Mouse (Mus musculus): ENCODE data around the gene Rorc. TPM values are rescaled to one million over a fixed set of nuclear protein-coding genes. Genes with fewer than 3 reads are reported as not detected.

Gene Rorc
- total RNA-seq (2023) = 0.25 TPM in 1 of 4 replicates, not detected in the others

DNA sequence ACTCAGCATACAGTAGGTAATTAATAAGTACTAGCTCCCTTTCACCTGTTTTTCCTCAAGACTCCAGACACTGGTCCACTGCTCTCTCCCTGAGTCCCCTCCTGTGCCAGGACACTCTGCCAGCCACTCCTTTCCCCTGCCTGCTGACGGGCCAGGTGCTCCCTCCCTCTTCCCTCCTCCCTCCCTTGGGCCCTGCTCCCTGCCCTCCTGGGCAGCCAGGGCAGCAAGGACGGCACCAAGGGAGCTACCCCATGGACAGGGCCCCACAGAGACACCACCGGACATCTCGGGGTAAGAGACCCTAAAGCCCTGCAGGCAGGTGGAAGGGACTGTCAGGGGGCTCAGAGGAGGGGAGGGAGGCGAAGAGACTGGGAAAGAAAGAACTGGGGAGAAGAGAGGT, at the start of gene Rorc:
Gene Rorc, plus strand, starts transcription at position 154 of the 400 bp plus-strand sequence.

DNA sequence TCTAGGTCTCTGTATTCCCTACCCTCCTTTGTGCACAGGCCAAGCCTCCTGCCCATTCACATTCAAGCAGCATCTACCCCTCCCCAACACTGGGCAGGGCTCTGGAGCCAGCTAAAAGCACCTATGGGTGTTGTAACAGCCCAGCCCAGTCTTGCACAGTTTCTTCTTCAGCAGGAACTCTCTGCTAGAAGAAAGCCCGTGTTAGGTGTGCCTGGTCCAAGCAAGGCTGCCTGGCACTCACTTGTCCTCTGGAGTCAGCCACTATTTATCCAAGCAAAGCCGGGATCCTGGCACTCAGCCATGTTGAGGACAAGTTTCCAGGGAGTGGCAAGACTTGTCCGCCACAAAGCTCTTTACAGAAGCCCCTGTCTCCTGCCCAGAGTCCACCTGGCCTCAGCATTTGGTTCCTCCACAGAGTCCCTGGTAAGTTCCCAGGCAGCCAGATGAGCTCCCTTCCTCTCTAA, 30.6 kb upstream of the Rorc start, which contains the start of gene Them5:
Gene Them5, plus strand, starts transcription at position 141 of the 464 bp plus-strand sequence.

DNA sequence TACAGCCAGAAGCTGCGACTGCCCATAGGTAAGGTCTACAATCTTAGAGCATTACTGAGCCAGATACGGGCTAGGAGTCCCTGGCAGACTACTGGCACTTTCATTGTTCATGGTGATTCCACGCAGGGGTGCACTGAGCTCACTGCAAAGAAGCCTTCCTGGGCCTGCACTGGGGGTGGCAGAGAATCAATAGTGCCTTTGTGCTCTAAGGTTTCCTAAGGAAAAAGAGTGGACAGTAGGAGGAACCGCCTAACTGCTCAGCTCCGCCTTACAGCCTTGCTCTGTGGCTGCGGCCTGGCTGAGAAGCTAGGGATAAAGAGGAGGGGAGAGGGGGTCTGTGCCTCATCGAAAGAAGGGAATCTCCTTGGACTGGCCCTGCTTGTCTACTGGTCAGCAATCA, 10.5 kb upstream of the Rorc start, which contains the start of gene C2cd4d:
Gene C2cd4d, plus strand, starts transcription at position 301 of the 400 bp plus-strand sequence.

DNA sequence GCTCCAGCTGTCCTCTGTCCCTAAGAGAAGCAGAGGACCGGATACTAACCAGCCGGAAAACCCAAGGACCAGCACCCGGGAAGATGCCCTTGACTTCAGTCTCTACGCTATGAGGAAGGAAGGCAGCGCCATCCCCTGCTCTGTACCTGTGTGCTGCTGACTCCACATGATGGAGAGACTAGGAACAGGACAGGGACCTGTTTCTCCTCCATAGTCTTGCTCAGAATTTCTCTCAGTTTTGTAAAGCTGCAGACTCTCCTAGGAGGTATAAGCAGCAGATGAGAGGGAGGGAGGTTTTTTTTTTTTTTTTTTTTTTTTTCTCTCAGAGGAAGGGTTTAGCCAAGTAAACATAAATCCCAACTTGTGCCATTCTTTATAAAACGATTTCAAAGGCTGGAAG, 25.6 kb downstream of the Rorc start, which contains the start of gene Lingo4:
Gene Lingo4, plus strand, starts transcription at position 301 of the 400 bp plus-strand sequence.

DNA sequence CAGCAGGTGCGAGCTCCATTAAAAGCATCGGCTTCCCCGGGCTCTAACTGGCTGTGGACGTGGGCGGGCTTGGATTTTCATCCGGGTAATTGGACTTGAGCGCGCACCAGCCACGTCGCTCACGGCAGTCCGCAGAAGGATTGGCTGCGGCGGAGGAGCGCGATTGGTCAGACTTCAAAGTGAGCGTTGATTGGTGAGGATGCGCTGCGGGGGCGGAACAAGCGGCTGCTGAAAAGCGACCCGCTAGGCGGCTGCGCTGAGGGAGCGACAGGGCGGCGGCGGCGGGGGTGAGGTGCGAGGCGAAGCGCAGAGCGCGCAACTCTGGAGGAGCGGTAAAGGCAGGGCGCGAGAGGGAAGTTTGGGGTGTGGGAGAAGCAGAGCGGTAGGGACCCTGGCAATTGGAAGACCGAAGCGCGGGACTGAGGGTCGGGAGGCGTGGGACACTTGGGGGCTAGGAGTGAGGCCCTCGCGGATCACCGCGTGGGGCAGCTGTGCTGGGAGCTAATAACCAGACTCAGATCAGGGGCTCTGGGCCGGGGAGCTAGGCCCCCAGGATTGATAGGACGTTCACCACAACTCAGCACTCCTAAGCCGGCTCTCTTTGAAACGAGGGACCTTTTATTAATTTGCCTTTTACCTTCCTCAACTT, 40.6 kb downstream of the Rorc start, which contains the start of gene Tdrkh:
Gene Tdrkh, plus strand, starts transcription at position 243 of the 649 bp plus-strand sequence.

DNA sequence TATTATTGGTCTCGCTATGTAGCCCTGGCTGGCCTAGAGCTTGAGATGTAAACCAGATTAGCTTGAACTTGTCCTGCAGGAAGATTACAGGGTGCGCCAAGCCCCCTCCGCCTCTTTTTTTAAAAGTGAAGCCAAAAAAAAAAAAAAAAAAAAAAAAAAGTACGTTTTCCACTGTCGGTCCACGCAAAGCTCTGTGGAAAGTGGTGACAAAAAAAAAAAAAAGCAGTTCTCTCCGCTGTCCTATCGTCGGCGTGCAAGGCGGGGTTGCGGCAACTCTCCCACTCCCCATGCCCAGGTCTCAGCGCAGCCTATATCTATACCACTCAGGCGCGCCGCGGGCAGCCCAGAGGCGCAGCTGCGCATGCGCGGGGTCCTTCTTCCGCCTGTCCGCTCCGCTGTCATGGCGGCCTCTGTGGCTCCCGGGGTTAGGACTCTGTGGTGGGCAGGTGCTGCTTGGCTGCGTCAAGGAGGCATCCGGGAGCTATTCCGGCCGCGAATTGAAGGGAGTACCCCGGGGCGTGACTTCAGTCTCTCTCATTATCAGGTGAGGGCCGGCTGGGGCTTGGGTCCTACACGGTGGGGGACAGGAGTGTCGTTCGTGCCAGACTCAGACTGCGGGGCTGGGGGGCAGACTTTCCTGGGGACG, 70.5 kb downstream of the Rorc start, which contains the start of gene Mrpl9:
Gene Mrpl9, plus strand, starts transcription at position 368 of the 646 bp plus-strand sequence.

DNA sequence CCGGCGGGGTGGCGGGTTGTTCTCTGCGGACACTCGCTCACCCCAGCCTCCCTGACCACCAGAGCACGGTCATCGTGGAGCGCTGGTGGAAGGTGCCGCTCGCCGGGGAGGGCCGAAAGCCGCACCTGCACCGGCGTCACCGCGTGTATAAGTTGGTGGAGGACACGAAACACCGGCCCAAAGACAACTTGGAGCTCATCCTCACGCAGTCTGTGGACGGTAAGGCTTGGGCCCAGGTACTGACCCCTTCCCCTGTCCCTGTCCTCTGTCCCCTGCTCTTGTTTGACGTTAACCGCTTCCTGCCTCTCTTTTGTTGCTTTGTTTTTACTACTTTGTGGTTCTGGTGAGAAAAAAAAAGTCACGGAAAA, 71.0 kb downstream of the Rorc start, which contains the start of gene Oaz3:
Gene Oaz3, minus strand, starts transcription at position 319 of the 368 bp plus-strand sequence.

Other genes with a start within 250 kb of the Rorc start
- not detected in 4 replicates for gene Gm10696, start 194.6 kb upstream of the Rorc start, total RNA-seq (2023)
- not detected in 4 replicates for gene Gm5286, start 176.1 kb upstream of the Rorc start, total RNA-seq (2023)
- not detected in 4 replicates for gene Gm4778, start 108.8 kb upstream of the Rorc start, total RNA-seq (2023)
- gene Them4, start 62.7 kb upstream of the Rorc start, total RNA-seq (2023) = 1.8 to 2.0 TPM (median 1.9 TPM) in 4 replicates
- gene Them5, start 30.7 kb upstream of the Rorc start, total RNA-seq (2023) = not detected in 4 replicates
- gene C2cd4d, start 10.4 kb upstream of the Rorc start, total RNA-seq (2023) = not detected in 4 replicates
- not detected in 4 replicates for gene Lingo4, start 25.7 kb downstream of the Rorc start, total RNA-seq (2023)
- 1.1 to 2.9 TPM (median 2.0 TPM) in 4 replicates for gene Tdrkh, start 40.5 kb downstream of the Rorc start, total RNA-seq (2023)
- gene Mrpl9, start 70.5 kb downstream of the Rorc start, total RNA-seq (2023) = 27.7 to 37.1 TPM (median 31.7 TPM) in 4 replicates
- gene Oaz3, start 71.1 kb downstream of the Rorc start, total RNA-seq (2023) = not detected in 4 replicates
- gene Celf3, start 105.5 kb downstream of the Rorc start, total RNA-seq (2023) = not detected in 4 replicates
- gene Riiad1, start 107.5 kb downstream of the Rorc start, total RNA-seq (2023) = 1.4 to 1.7 TPM in 2 of 4 replicates, not detected in the others
- 27.4 to 35.4 TPM (median 31.1 TPM) in 4 replicates for gene Snx27, start 209.9 kb downstream of the Rorc start, total RNA-seq (2023)

Data from B cell, adult 62 days (primary cell).